Mouse (Mus musculus) frontal cortex, adult (tissue): ENCODE results near the gene Cdc6.

Experiments used
- ATAC-seq: cut with Nextera tagmentation; 2 replicates; pipeline ENCODE4 v1.9.2; 2017; ENCODE audit warnings: mild to moderate bottlenecking, moderate library complexity, mixed read lengths; ENCODE audit not compliant: low TSS enrichment

Gene Cdc6

GRCm38 (mm10) chr11:98907437-98908173, at the start of gene Cdc6:
TSS of gene Cdc6 (plus strand) at chr11:98907801.
- peak; percentile 91 for ATAC-seq

- ATAC-seq = peak; percentile 62; the same call in 1 of the 2 replicates
Observed at GRCm38 (mm10) chr11:98858759-98859731, 48.6 kb upstream of the Cdc6 start.

GRCm38 (mm10) chr11:98863028-98863750, 44.4 kb upstream of the Cdc6 start, which contains the start of gene Wipf2:
TSS of gene Wipf2 (plus strand) at chr11:98863638.
- ATAC-seq = peak; percentile 87

GRCm38 (mm10) chr11:98863751-98864429, 43.7 kb upstream of the Cdc6 start:
- ATAC-seq = peak; percentile 50

- no peak for ATAC-seq
Observed at GRCm38 (mm10) chr11:98867293-98867692, 40.3 kb upstream of the Cdc6 start.

GRCm38 (mm10) chr11:98869906-98870305, 37.7 kb upstream of the Cdc6 start:
- no peak for ATAC-seq

- ATAC-seq = no peak
Observed at GRCm38 (mm10) chr11:98870791-98871190, 36.8 kb upstream of the Cdc6 start.

GRCm38 (mm10) chr11:98871416-98871815, 36.2 kb upstream of the Cdc6 start:
- peak; percentile 64 for ATAC-seq

- peak; percentile 86 for ATAC-seq
Observed at GRCm38 (mm10) chr11:98872040-98872439, 35.6 kb upstream of the Cdc6 start.

- no peak for ATAC-seq
Observed at GRCm38 (mm10) chr11:98873900-98874299, 33.7 kb upstream of the Cdc6 start.

GRCm38 (mm10) chr11:98877001-98877400, 30.6 kb upstream of the Cdc6 start:
- no peak for ATAC-seq

GRCm38 (mm10) chr11:98887703-98888102, 19.9 kb upstream of the Cdc6 start:
- ATAC-seq = no peak

GRCm38 (mm10) chr11:98889077-98889476, 18.5 kb upstream of the Cdc6 start:
- ATAC-seq = no peak

- ATAC-seq = no peak
Observed at GRCm38 (mm10) chr11:98889977-98890376, 17.6 kb upstream of the Cdc6 start.

- ATAC-seq = no peak
Observed at GRCm38 (mm10) chr11:98892426-98892825, 15.2 kb upstream of the Cdc6 start.

- ATAC-seq = no peak
Observed at GRCm38 (mm10) chr11:98900529-98901125, 7.0 kb upstream of the Cdc6 start.

- no peak for ATAC-seq
Observed at GRCm38 (mm10) chr11:98902621-98903245, 4.9 kb upstream of the Cdc6 start.

- no peak for ATAC-seq
Observed at GRCm38 (mm10) chr11:98904577-98904976, 3.0 kb upstream of the Cdc6 start.

GRCm38 (mm10) chr11:98905033-98905432, 2.6 kb upstream of the Cdc6 start:
- ATAC-seq = no peak

- no peak for ATAC-seq
Observed at GRCm38 (mm10) chr11:98905583-98905982, 2.0 kb upstream of the Cdc6 start.
